Mouse (Mus musculus): ENCODE results near the gene Aifm1. TPM values are rescaled to one million over a fixed set of nuclear protein-coding genes. Genes with fewer than 3 reads are reported as not detected.

The Aifm1 gene
- polyA plus RNA-seq, 1 experiment = not detected

DNA sequence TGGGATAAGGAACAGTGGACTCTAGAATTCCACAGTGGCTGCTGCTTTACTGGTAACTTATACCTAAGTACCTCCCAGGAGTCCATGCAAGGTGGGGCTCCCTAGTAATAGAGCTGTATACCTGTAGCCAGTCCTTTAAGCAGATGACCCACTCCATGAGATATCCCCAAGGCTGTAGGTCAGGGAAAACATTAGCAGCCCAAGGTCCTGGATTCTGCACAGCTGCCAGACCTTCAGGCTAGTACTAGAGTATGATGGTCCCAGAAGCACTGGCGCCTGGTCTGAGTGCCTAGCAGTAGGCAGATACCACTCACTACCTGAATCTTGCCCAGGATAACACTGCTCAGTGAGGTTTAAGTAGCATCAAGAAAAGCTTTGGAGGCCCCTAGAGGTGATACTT, 79.1 kb downstream of the Aifm1 start:
- no peaks in the 10 kb centered on the region for H3K4me1 ChIP-seq (ENCODE audit: control insufficient read depth, insufficient read depth, low read length)
- no peak overlapping the region for H3K4me3 ChIP-seq (ENCODE audit: insufficient read depth, low read depth, low read length)
- TF ChIP-seq CTCF (IDR thresholded peaks at IDR 0.05; ENCODE audit: insufficient read depth, low read depth, low read length) = no peak
- no peak for TF ChIP-seq POLR2A (IDR thresholded peaks at IDR 0.05; ENCODE audit: insufficient read depth, low read depth, low read length)
- WGBS = 92% methylated on average over 1 of the region's 1 CpGs
- H3K27ac ChIP-seq (ENCODE audit: insufficient read depth, low read depth, low read length) = no peak overlapping the region

- H3K27ac ChIP-seq (ENCODE audit: insufficient read depth, low read depth, low read length) = no peak overlapping the region
- no peak for TF ChIP-seq CTCF (IDR thresholded peaks at IDR 0.05; ENCODE audit: insufficient read depth, low read depth, low read length)
- TF ChIP-seq POLR2A (IDR thresholded peaks at IDR 0.05; ENCODE audit: insufficient read depth, low read depth, low read length) = no peak
- H3K4me3 ChIP-seq (ENCODE audit: insufficient read depth, low read depth, low read length) = no peak overlapping the region; the same call in 1 of the 2 replicates
- H3K4me1 ChIP-seq (ENCODE audit: control insufficient read depth, insufficient read depth, low read length) = no peaks in the 10 kb centered on the region
- WGBS = 59% methylated on average over 6 of the region's 6 CpGs
These were observed 79.8 kb downstream of the Aifm1 start for GRCm38 (mm10) chrX:48433527-48433899.

DNA sequence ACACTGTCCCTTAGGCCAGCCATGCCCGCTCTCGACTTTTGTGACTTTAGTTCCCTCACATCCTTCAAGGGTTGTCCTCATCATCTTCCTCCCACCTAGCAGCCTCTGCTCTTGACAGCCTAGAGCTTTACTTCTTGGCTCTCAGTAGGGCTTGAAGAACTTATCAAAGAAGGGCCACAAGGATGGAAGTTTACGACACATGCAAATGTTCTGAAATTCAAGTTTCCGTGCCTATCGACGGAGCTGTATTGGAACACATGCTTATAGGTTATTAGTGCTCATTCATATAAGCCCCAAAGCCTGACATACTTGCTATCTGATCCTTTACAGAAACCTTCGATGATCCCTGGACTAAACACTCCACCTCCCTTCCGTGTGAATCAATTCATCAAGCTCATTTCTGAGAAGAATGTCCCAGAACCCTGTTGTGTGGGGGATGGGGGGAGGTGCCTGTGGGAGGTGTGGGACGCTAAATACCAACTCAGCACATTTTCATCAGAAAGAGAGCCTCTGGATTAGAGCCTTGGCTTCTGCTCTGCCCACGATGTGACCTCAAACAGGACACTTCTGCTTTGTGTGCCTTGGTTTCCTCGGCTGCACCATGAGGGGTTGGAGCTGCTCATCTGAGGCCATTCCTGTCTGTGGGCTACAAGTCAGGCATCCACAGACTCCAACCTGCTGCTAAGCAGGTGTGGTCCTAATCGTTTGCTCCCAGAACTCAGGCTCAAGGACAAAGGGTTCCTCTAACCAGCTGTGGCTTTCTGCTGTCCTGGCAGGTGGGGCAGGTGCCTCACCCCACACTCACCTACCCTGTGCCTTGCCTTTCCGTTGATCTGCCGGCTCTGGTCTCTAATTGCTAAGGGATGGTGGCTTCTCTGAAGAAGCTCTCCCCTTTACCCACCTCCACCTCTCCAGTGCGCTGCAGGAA, 80.5 kb downstream of the Aifm1 start:
- Histone ChIP-seq H3K4me1 (ENCODE audit: control insufficient read depth, insufficient read depth, low read length) (no peaks in the 10 kb centered on the region), H3K27ac (ENCODE audit: insufficient read depth, low read depth, low read length) (no peak overlapping the region), H3K4me3 (ENCODE audit: insufficient read depth, low read depth, low read length) (no peak overlapping the region; the same call in 1 of the 2 replicates)
- WGBS = 72% methylated on average over 15 of the region's 15 CpGs
- TF ChIP-seq CTCF (IDR thresholded peaks at IDR 0.05; ENCODE audit: insufficient read depth, low read depth, low read length) (no peak), POLR2A (IDR thresholded peaks at IDR 0.05; ENCODE audit: insufficient read depth, low read depth, low read length) (no peak)

DNA sequence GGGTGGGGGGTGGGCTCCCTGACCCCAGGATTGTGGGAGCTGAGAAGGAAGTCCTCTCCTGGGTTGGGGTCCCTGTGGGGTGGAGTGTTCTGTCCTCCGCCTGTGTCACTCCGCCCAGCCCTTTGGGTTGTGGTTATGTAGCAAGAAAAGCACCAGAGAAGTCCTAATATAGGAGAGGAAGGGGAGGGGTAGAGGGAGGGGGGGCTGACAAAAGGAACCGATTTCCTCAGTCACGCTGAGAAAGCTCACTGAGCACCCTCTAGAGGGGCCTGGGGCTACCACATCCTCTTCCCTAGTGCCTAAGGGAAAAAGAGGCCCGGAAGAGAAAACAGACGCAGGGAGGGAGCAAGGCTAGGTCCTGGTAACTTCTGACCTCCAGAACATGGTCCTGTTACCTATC, 83.8 kb downstream of the Aifm1 start:
- no peak for TF ChIP-seq CTCF (IDR thresholded peaks at IDR 0.05; ENCODE audit: insufficient read depth, low read depth, low read length)
- no peak for TF ChIP-seq POLR2A (IDR thresholded peaks at IDR 0.05; ENCODE audit: insufficient read depth, low read depth, low read length)
- Histone ChIP-seq H3K27ac (ENCODE audit: insufficient read depth, low read depth, low read length) (no peak overlapping the region), H3K4me3 (ENCODE audit: insufficient read depth, low read depth, low read length) (no peak overlapping the region), H3K4me1 (ENCODE audit: control insufficient read depth, insufficient read depth, low read length) (peaks cover 6% of the 10 kb centered on the region; the same call in 1 of the 2 replicates)
- WGBS = 50% methylated on average over 6 of the region's 6 CpGs

GRCm38 (mm10) chrX:48429100-48429499, 84.3 kb downstream of the Aifm1 start:
- H3K4me1 ChIP-seq (ENCODE audit: control insufficient read depth, insufficient read depth, low read length) = peaks cover 7% of the 10 kb centered on the region; the same call in 1 of the 2 replicates
- no peak overlapping the region for H3K27ac ChIP-seq (ENCODE audit: insufficient read depth, low read depth, low read length)
- TF ChIP-seq CTCF (IDR thresholded peaks at IDR 0.05; ENCODE audit: insufficient read depth, low read depth, low read length) = no peak
- no peak overlapping the region for H3K4me3 ChIP-seq (ENCODE audit: insufficient read depth, low read depth, low read length)

DNA sequence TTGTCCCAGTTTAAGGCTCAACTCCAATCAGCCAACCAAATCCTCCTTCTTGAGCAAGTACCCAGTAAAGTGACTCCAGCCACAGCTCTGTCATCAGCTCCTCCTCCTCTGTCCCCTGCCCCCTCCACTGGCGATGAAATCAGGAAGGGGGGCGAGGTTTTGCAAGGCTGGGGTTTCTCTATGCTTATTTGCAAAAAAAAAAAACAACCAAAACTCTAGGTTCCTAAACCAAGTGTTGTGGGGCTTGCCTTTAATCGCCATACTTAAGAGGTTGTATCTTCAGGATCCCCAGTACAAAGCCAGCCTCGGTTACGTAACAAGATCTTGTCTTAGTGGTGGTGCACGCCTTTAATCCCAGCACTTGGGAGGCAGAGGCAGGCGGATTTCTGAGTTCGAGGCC, 84.7 kb downstream of the Aifm1 start:
- no peak overlapping the region for H3K27ac ChIP-seq (ENCODE audit: insufficient read depth, low read depth, low read length)
- H3K4me3 ChIP-seq (ENCODE audit: insufficient read depth, low read depth, low read length) = no peak overlapping the region
- 84% methylated on average over 8 of the region's 8 CpGs for WGBS
- peaks cover 7% of the 10 kb centered on the region; the same call in 1 of the 2 replicates for H3K4me1 ChIP-seq (ENCODE audit: control insufficient read depth, insufficient read depth, low read length)
- TF ChIP-seq CTCF (IDR thresholded peaks at IDR 0.05; ENCODE audit: insufficient read depth, low read depth, low read length) (no peak), POLR2A (IDR thresholded peaks at IDR 0.05; ENCODE audit: insufficient read depth, low read depth, low read length) (no peak)

GRCm38 (mm10) chrX:48428241-48428640, 85.1 kb downstream of the Aifm1 start:
- H3K27ac ChIP-seq (ENCODE audit: insufficient read depth, low read depth, low read length) = no peak overlapping the region
- no peak overlapping the region for H3K4me3 ChIP-seq (ENCODE audit: insufficient read depth, low read depth, low read length)
- whole genome bisulfite sequencing = 82% methylated on average over 6 of the region's 6 CpGs
- H3K4me1 ChIP-seq (ENCODE audit: control insufficient read depth, insufficient read depth, low read length) = peaks cover 7% of the 10 kb centered on the region; the same call in 1 of the 2 replicates
- TF ChIP-seq POLR2A (IDR thresholded peaks at IDR 0.05; ENCODE audit: insufficient read depth, low read depth, low read length) (no peak), CTCF (IDR thresholded peaks at IDR 0.05; ENCODE audit: insufficient read depth, low read depth, low read length) (no peak)

DNA sequence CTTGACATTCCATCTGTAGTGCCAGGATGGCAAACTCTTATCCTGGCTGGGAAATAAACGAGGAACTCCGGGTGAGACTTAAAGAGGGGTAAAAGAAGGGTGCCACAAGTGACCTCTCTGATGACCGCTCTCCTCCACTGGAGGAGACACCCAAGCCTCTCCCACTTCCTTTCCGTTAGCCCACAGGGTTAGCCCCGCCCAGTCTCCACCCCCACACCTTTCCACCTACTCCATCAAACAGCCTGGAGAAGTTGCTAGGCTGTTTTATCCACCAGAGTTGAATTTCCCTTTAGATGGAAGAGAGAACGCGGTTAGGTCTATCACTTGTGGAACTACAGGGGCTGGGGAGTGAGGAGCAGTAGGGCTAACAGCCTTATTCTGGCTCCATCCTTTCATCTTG, 88.1 kb downstream of the Aifm1 start:
- Histone ChIP-seq H3K27ac (ENCODE audit: insufficient read depth, low read depth, low read length) (no peak overlapping the region), H3K4me3 (ENCODE audit: insufficient read depth, low read depth, low read length) (no peak overlapping the region), H3K4me1 (ENCODE audit: control insufficient read depth, insufficient read depth, low read length) (peaks cover 7% of the 10 kb centered on the region; the same call in 1 of the 2 replicates)
- no peak for TF ChIP-seq POLR2A (IDR thresholded peaks at IDR 0.05; ENCODE audit: insufficient read depth, low read depth, low read length)
- TF ChIP-seq CTCF (IDR thresholded peaks at IDR 0.05; ENCODE audit: insufficient read depth, low read depth, low read length) = no peak
- WGBS = 69% methylated on average over 7 of the region's 7 CpGs

Other genes starting within 250 kb of the Aifm1 start
- not detected in 2 replicates for gene Bcorl1, start 172.2 kb downstream of the Aifm1 start, polyA plus RNA-seq (2012; ENCODE audit: insufficient read depth, insufficient read length, low replicate concordance, missing spikeins)
- gene Elf4, start 50.4 kb downstream of the Aifm1 start, polyA plus RNA-seq (2012; ENCODE audit: insufficient read depth, insufficient read length, low replicate concordance, missing spikeins) = not detected in 2 replicates
- gene Rab33a, start 5.7 kb upstream of the Aifm1 start, polyA plus RNA-seq (2012; ENCODE audit: insufficient read depth, insufficient read length, low replicate concordance, missing spikeins) = not detected in 2 replicates
- not detected in 2 replicates for gene Zfp280c, start 80.9 kb upstream of the Aifm1 start, polyA plus RNA-seq (2012; ENCODE audit: insufficient read depth, insufficient read length, low replicate concordance, missing spikeins)
- not detected in 2 replicates for gene Slc25a14, start 109.8 kb upstream of the Aifm1 start, polyA plus RNA-seq (2012; ENCODE audit: insufficient read depth, insufficient read length, low replicate concordance, missing spikeins)
- not detected in 2 replicates for gene Gpr119, start 160.9 kb upstream of the Aifm1 start, polyA plus RNA-seq (2012; ENCODE audit: insufficient read depth, insufficient read length, low replicate concordance, missing spikeins)
- gene Rbmx2, start 181.4 kb upstream of the Aifm1 start, polyA plus RNA-seq (2012; ENCODE audit: insufficient read depth, insufficient read length, low replicate concordance, missing spikeins) = not detected in 2 replicates

Data from olfactory bulb, adult 2 months (tissue).